Mouse (Mus musculus): Measurements from ENCODE around the gene Kmt2c. TPM values are rescaled to one million over a fixed set of nuclear protein-coding genes. Genes with fewer than 3 reads are reported as not detected.
"Not testable (repeated sequence)": the region's sequence is repeated elsewhere in the genome, so short reads cannot be mapped to it uniquely, and the experiment has no call there.

The Kmt2c gene
- polyA plus RNA-seq, 1 experiment: 19.0 TPM

- no peaks in the 10 kb centered on the region for H3K4me1 ChIP-seq (ENCODE audit: control insufficient read depth, insufficient read depth, low read length)
- no peak overlapping the region for H3K4me3 ChIP-seq (replicated peaks; ENCODE audit: extremely low read depth, low read depth, low read length)
- WGBS: 69% methylated on average over 8 of the region's 8 CpGs
- TF ChIP-seq POLR2A (IDR thresholded peaks at IDR 0.05; ENCODE audit: borderline replicate concordance, extremely low read depth, low read depth, low read length) (no peak), CTCF (IDR thresholded peaks at IDR 0.05; ENCODE audit: insufficient read depth, low read length) (no peak)
- DNase-seq: no peak
These were observed 245.6 kb downstream of the Kmt2c start for GRCm38 (mm10) chr5:25252825-25253544.

- WGBS: 52% methylated on average over 2 of the region's 2 CpGs
- DNase-seq: no peak
- H3K4me3 ChIP-seq (replicated peaks; ENCODE audit: extremely low read depth, low read depth, low read length): no peak overlapping the region
- TF ChIP-seq POLR2A (IDR thresholded peaks at IDR 0.05; ENCODE audit: borderline replicate concordance, extremely low read depth, low read depth, low read length) (no peak), CTCF (IDR thresholded peaks at IDR 0.05; ENCODE audit: insufficient read depth, low read length) (no peak)
- H3K4me1 ChIP-seq (ENCODE audit: control insufficient read depth, insufficient read depth, low read length): no peaks in the 10 kb centered on the region
These were observed 246.2 kb downstream of the Kmt2c start for GRCm38 (mm10) chr5:25252423-25252822.

- WGBS: 69% methylated on average over 3 of the region's 3 CpGs
- Histone ChIP-seq H3K4me1 (ENCODE audit: control insufficient read depth, insufficient read depth, low read length) (no peaks in the 10 kb centered on the region), H3K4me3 (replicated peaks; ENCODE audit: extremely low read depth, low read depth, low read length) (no peak overlapping the region)
- DNase-seq: no peak
- TF ChIP-seq POLR2A (IDR thresholded peaks at IDR 0.05; ENCODE audit: borderline replicate concordance, extremely low read depth, low read depth, low read length) (no peak), CTCF (IDR thresholded peaks at IDR 0.05; ENCODE audit: insufficient read depth, low read length) (no peak)
These were observed 251.5 kb downstream of the Kmt2c start for GRCm38 (mm10) chr5:25247036-25247435.

- TF ChIP-seq POLR2A (IDR thresholded peaks at IDR 0.05; ENCODE audit: borderline replicate concordance, extremely low read depth, low read depth, low read length): no peak
- no peak for DNase-seq
- Histone ChIP-seq H3K4me3 (replicated peaks; ENCODE audit: extremely low read depth, low read depth, low read length) (no peak overlapping the region), H3K4me1 (ENCODE audit: control insufficient read depth, insufficient read depth, low read length) (no peaks in the 10 kb centered on the region)
- 76% methylated on average over 1 of the region's 1 CpGs for WGBS
These were observed 252.1 kb downstream of the Kmt2c start for GRCm38 (mm10) chr5:25246473-25246865.

GRCm38 (mm10) chr5:25245806-25246472 lies 252.6 kb downstream of the Kmt2c start:
- Histone ChIP-seq H3K4me3 (replicated peaks; ENCODE audit: extremely low read depth, low read depth, low read length) (no peak overlapping the region), H3K4me1 (ENCODE audit: control insufficient read depth, insufficient read depth, low read length) (no peaks in the 10 kb centered on the region)
- WGBS: 83% methylated on average over 10 of the region's 10 CpGs
- no peak for DNase-seq
- TF ChIP-seq CTCF (IDR thresholded peaks at IDR 0.05; ENCODE audit: insufficient read depth, low read length): no peak
- no peak for TF ChIP-seq POLR2A (IDR thresholded peaks at IDR 0.05; ENCODE audit: borderline replicate concordance, extremely low read depth, low read depth, low read length)

GRCm38 (mm10) chr5:25243101-25243500 lies 255.5 kb downstream of the Kmt2c start:
- TF ChIP-seq CTCF (IDR thresholded peaks at IDR 0.05; ENCODE audit: insufficient read depth, low read length): no peak
- TF ChIP-seq POLR2A (IDR thresholded peaks at IDR 0.05; ENCODE audit: borderline replicate concordance, extremely low read depth, low read depth, low read length): no peak
- DNase-seq: no peak
- H3K4me3 ChIP-seq (replicated peaks; ENCODE audit: extremely low read depth, low read depth, low read length): no peak overlapping the region
- no peaks in the 10 kb centered on the region for H3K4me1 ChIP-seq (ENCODE audit: control insufficient read depth, insufficient read depth, low read length)
- 77% methylated on average over 6 of the region's 6 CpGs for WGBS

- DNase-seq; H3K4me1 ChIP-seq (ENCODE audit: control insufficient read depth, insufficient read depth, low read length); H3K4me3 ChIP-seq (replicated peaks; ENCODE audit: extremely low read depth, low read depth, low read length): not testable (repeated sequence)
- 85% methylated on average over 1 of the region's 1 CpGs for WGBS
These were observed 274.2 kb downstream of the Kmt2c start for GRCm38 (mm10) chr5:25224377-25224776.

GRCm38 (mm10) chr5:25222752-25223702 lies 275.6 kb downstream of the Kmt2c start, which contains the start of gene E130116L18Rik:
Gene E130116L18Rik, minus strand, starts transcription at chr5:25223153.
- peak within 1 kb of the TSS; percentile 38 for H3K4me3 ChIP-seq (replicated peaks; ENCODE audit: extremely low read depth, low read depth, low read length)
- peak; percentile 83 for DNase-seq
- H3K4me1 ChIP-seq (ENCODE audit: control insufficient read depth, insufficient read depth, low read length): no peaks in the 10 kb centered on the region
- TF ChIP-seq CTCF (IDR thresholded peaks at IDR 0.05; ENCODE audit: insufficient read depth, low read length) (no peak), POLR2A (IDR thresholded peaks at IDR 0.05; ENCODE audit: borderline replicate concordance, extremely low read depth, low read depth, low read length) (no peak; the same call in 1 of the 2 replicates)
- 2% methylated on average over 72 of the region's 72 CpGs for WGBS

Other genes starting within 250 kb of the Kmt2c start
- gene Cct8l1, start 17.3 kb upstream of the Kmt2c start, polyA plus RNA-seq (2012; rRNA removed): not detected in 2 replicates
- 2.8 and 3.8 TPM in 2 replicates for gene Xrcc2, start 207.0 kb upstream of the Kmt2c start, polyA plus RNA-seq (2012; rRNA removed)

Measured in lung, adult 2 months (tissue).